ENCODE assay signal across 27 mouse cellular contexts in genomic region chr4:134324655-134325054, GRCm38 (mm10). TPM values are rescaled to one million over a fixed set of nuclear protein-coding genes. Genes with fewer than 3 reads are reported as not detected.
DNase-seq lines count a peak whose midpoint lies in the region; ATAC-seq and TF ChIP-seq lines count a peak whose summit lies in the region.
"Had no signal": no experiment of that assay in that cellular context is flagged by ENCODE, and none has a peak within 500 bp of the region (broad histone marks: within the 10 kb centered on the region; RNA-seq: fewer than 3 reads in every experiment).

No protein-coding gene starts in this region.

- no peak for TF ChIP-seq CTCF in kidney, adult 2 months (conservative IDR thresholded peaks at IDR 0.05; ENCODE audit: insufficient read depth, insufficient read length, low read depth, low read length)

- no peak for ATAC-seq in kidney, embryonic 16.5 days (ENCODE audit: low FRiP score, low TSS enrichment)
- ATAC-seq: forebrain, embryonic 13.5 days; lung, postnatal 0 days; midbrain, embryonic 15.5 days; Patski had no signal

- peak overlapping the region; percentile 58 for H3K4me3 ChIP-seq in kidney, adult 2 months (ENCODE audit: insufficient read depth, low read depth, low read length)
- no peak overlapping the region for H3K4me3 ChIP-seq in kidney, embryonic 16.5 days (ENCODE audit: low read length)
- H3K4me3 ChIP-seq: forebrain, embryonic 13.5 days; hindbrain, embryonic 13.5 days; limb, embryonic 12.5 days; midbrain, embryonic 10.5 days; midbrain, embryonic 15.5 days; neural tube, embryonic 15.5 days; stomach, embryonic 15.5 days had no signal

- no peaks in the 10 kb centered on the region for H3K27me3 ChIP-seq in kidney, adult 2 months (replicated peaks; ENCODE audit: control insufficient read depth, insufficient read depth, low read length)
- no peaks in the 10 kb centered on the region for H3K27me3 ChIP-seq in kidney, embryonic 16.5 days (ENCODE audit: insufficient read depth, low read length)
- H3K27me3 ChIP-seq: forebrain, embryonic 13.5 days; limb, embryonic 12.5 days; midbrain, embryonic 15.5 days; neural tube, embryonic 15.5 days; Patski; stomach, embryonic 15.5 days had no signal

- WGBS in kidney, adult 2 months: 24% methylated on average over 5 of the region's 5 CpGs
- WGBS in kidney, embryonic 16.5 days: 54% methylated on average over 5 of the region's 5 CpGs

- peak; percentile 93 for DNase-seq in kidney, adult 2 months
- DNase-seq in kidney, adult 8-10 months: peak; percentile 84 to 89
- peak; percentile 85 for DNase-seq in kidney, postnatal 10 days
- peak; percentile 59 for DNase-seq in yolk sac, embryonic 10.5 days (ENCODE audit: low spot score)
- DNase-seq in left cerebral cortex, postnatal 36 days (ENCODE audit: low spot score in 2 of 2): no peak
- no peak for DNase-seq in urinary bladder, postnatal 25 days (ENCODE audit: low spot score)
- DNase-seq: adrenal gland, postnatal 10 days; cerebellum, adult 8-10 months; cerebellum, postnatal 36 days; gastrocnemius, postnatal 14 days; heart, postnatal 4 days; right cerebral cortex, postnatal 25 days had no signal

- H3K9me3 ChIP-seq in kidney, embryonic 16.5 days (ENCODE audit: low read length): no peaks in the 10 kb centered on the region
- H3K9me3 ChIP-seq: forebrain, embryonic 13.5 days; G1E; hindbrain, embryonic 13.5 days; midbrain, embryonic 10.5 days; midbrain, embryonic 15.5 days; neural tube, embryonic 15.5 days; stomach, embryonic 15.5 days had no signal

- no peak overlapping the region for H3K9ac ChIP-seq in kidney, embryonic 16.5 days (replicated peaks; ENCODE audit: low read length)
- H3K9ac ChIP-seq: forebrain, embryonic 13.5 days; hindbrain, embryonic 13.5 days; limb, embryonic 12.5 days; midbrain, embryonic 15.5 days; neural tube, embryonic 15.5 days; stomach, embryonic 15.5 days had no signal

- TF ChIP-seq POLR2A in kidney, adult 2 months (IDR thresholded peaks at IDR 0.05; ENCODE audit: low read depth, low read length): peak; percentile 29

- H3K27ac ChIP-seq in kidney, adult 2 months (ENCODE audit: insufficient read depth, low read depth, low read length): peak overlapping the region; percentile 80
- no peak overlapping the region for H3K27ac ChIP-seq in kidney, embryonic 16.5 days (ENCODE audit: low read length)
- H3K27ac ChIP-seq: forebrain, embryonic 13.5 days; hindbrain, embryonic 13.5 days; limb, embryonic 12.5 days; macrophage; midbrain, embryonic 10.5 days; midbrain, embryonic 15.5 days; neural tube, embryonic 15.5 days; stomach, embryonic 15.5 days had no signal

- no peaks in the 10 kb centered on the region for H3K36me3 ChIP-seq in kidney, adult 2 months (ENCODE audit: control insufficient read depth, insufficient read depth, low read length)
- H3K36me3 ChIP-seq in kidney, embryonic 16.5 days (ENCODE audit: insufficient read depth, low read length): no peaks in the 10 kb centered on the region
- H3K36me3 ChIP-seq: G1E; hindbrain, embryonic 13.5 days; limb, embryonic 12.5 days; midbrain, embryonic 10.5 days; midbrain, embryonic 15.5 days; neural tube, embryonic 15.5 days; stomach, embryonic 15.5 days had no signal

- H3K4me2 ChIP-seq in kidney, embryonic 16.5 days (replicated peaks; ENCODE audit: low read depth, low read length): no peak overlapping the region
- H3K4me2 ChIP-seq: forebrain, embryonic 13.5 days; heart, embryonic 11.5 days; hindbrain, embryonic 13.5 days; limb, embryonic 12.5 days; midbrain, embryonic 15.5 days; neural tube, embryonic 15.5 days; stomach, embryonic 15.5 days had no signal

- intact Hi-C loops in left cerebral cortex, postnatal 36 days (cut with DNase I): no loop called here

- H3K4me1 ChIP-seq in kidney, adult 2 months (ENCODE audit: control insufficient read depth, insufficient read depth, low read length): peaks cover 5% of the 10 kb centered on the region; the same call in 1 of the 2 replicates
- 0 out of 2 replicates have a peak, but pooled peaks cover 4% of the 10 kb centered on the region for H3K4me1 ChIP-seq in kidney, embryonic 16.5 days (ENCODE audit: insufficient read depth, low read length)
- H3K4me1 ChIP-seq: forebrain, embryonic 13.5 days; hindbrain, embryonic 13.5 days; limb, embryonic 12.5 days; midbrain, embryonic 15.5 days; neural tube, embryonic 15.5 days; stomach, embryonic 15.5 days had no signal

RNA-seq across cellular contexts. Expression of gene Trim63, which starts 9.7 kb away (rescaled TPM):
- polyA plus RNA-seq in kidney, adult 2 months (2012; rRNA removed): 4.2 and 7.4 TPM in 2 replicates
- polyA plus RNA-seq in kidney, embryonic 16.5 days (2015; fragmentation: Nextera tagmentation; extraction: Ambion mirVana): 3.3 and 4.1 TPM in 2 replicates
- under 1 TPM; 0.22 to 0.27 TPM for total RNA-seq in left cerebral cortex, postnatal 36 days (2021)
- total RNA-seq: G1E had no signal
- polyA plus RNA-seq: forebrain, embryonic 13.5 days; G1E; liver, adult 2 months; macrophage had no signal

RNA-seq across cellular contexts. Expression of gene Slc30a2, which starts 18.3 kb away (rescaled TPM):
- polyA plus RNA-seq in kidney, adult 2 months (2012; rRNA removed): 32.3 and 33.3 TPM in 2 replicates
- 0.92 and 1.4 TPM in 2 replicates for polyA plus RNA-seq in kidney, embryonic 16.5 days (2015; fragmentation: Nextera tagmentation; extraction: Ambion mirVana)
- total RNA-seq in left cerebral cortex, postnatal 36 days (2021): not detected
- polyA plus RNA-seq: C2C12; forebrain, embryonic 13.5 days; hindbrain, embryonic 13.5 days; liver, adult 2 months; macrophage; Patski had no signal

RNA-seq across cellular contexts. Expression of gene Pdik1l, which starts 37.0 kb away (rescaled TPM):
- 3.3 and 3.4 TPM in 2 replicates for polyA plus RNA-seq in kidney, adult 2 months (2012; rRNA removed)
- polyA plus RNA-seq in kidney, embryonic 16.5 days (2015; fragmentation: Nextera tagmentation; extraction: Ambion mirVana): 19.2 and 20.2 TPM in 2 replicates
- 10 to 100 TPM; 18.1 to 21.6 TPM for total RNA-seq in left cerebral cortex, postnatal 36 days (2021)

RNA-seq across cellular contexts. Expression of gene Extl1, which starts 59.0 kb away (rescaled TPM):
- polyA plus RNA-seq in kidney, adult 2 months (2012; rRNA removed): 1.1 and 1.3 TPM in 2 replicates
- 0.32 and 0.61 TPM in 2 replicates for polyA plus RNA-seq in kidney, embryonic 16.5 days (2015; fragmentation: Nextera tagmentation; extraction: Ambion mirVana)
- total RNA-seq in left cerebral cortex, postnatal 36 days (2021): 10 to 100 TPM; 46.2 to 60.6 TPM
- polyA plus RNA-seq: G1E had no signal

Comparison
In these comparisons a context has a peak if more than half of its experiments do, and no peak if none do; other contexts are left out.
1. RNA of gene Slc30a2, which starts 18.3 kb away (polyA plus RNA-seq): 32.3 to 33.3 TPM in kidney, adult 2 months; 0.92 to 1.4 TPM in kidney, embryonic 16.5 days; every median in the first group is over 10 times any median in the second.
2. DNase-seq: peak in kidney, adult 2 months (single experiment), kidney, adult 8-10 months (2 of 2), kidney, postnatal 10 days (single experiment) and yolk sac, embryonic 10.5 days (single experiment); none in left cerebral cortex, postnatal 36 days (0 of 2) and urinary bladder, postnatal 25 days (single experiment).